Mouse (Mus musculus) forebrain, embryonic 16.5 days (tissue): Measurements from ENCODE around the gene Rhot2. TPM values are rescaled to one million over a fixed set of nuclear protein-coding genes. Genes with fewer than 3 reads are reported as not detected.
"Not testable (repeated sequence)": the region's sequence is repeated elsewhere in the genome, so short reads cannot be mapped to it uniquely, and the experiment has no call there.

Source experiments
- ATAC-seq: fragments of 200-750 bp; cut with Nextera tagmentation; 2 replicates; pipeline ENCODE4 v1.8.0; 2017; ENCODE audit warnings: mild to moderate bottlenecking, moderate library complexity
- H3K27ac ChIP-seq: fragments of 300-500 bp; sonication (generic); 2 replicates; pipeline ENCODE4 v1.5.1; 2014; ENCODE audit warnings: low read length, control low read depth
- H3K27me3 ChIP-seq: fragments of 300-500 bp; sonication (generic); replicated peaks from 2 replicates; pipeline ENCODE4 v1.6.1; 2014; ENCODE audit warnings: low read length; ENCODE audit not compliant: control insufficient read depth, insufficient read depth
- H3K36me3 ChIP-seq: fragments of 300-500 bp; sonication (generic); 2 replicates; pipeline ENCODE4 v1.6.1; 2014; ENCODE audit not compliant: control insufficient read depth, insufficient read depth
- H3K4me1 ChIP-seq: fragments of 300-500 bp; sonication (generic); replicated peaks from 2 replicates; pipeline ENCODE4 v1.6.1; 2014; ENCODE audit warnings: low read length; ENCODE audit not compliant: control insufficient read depth, insufficient read depth
- H3K4me2 ChIP-seq: fragments of 300-500 bp; sonication (generic); 2 replicates; pipeline ENCODE4 v1.6.1; 2014; ENCODE audit warnings: mild to moderate bottlenecking, low read length, control low read depth
- H3K4me3 ChIP-seq: fragments of 300-500 bp; sonication (generic); replicated peaks from 2 replicates; pipeline ENCODE4 v1.5.1; 2014; ENCODE audit warnings: mild to moderate bottlenecking, low read length, control low read depth
- H3K9ac ChIP-seq: fragments of 300-500 bp; sonication (generic); replicated peaks from 2 replicates; pipeline ENCODE4 v1.6.1; 2014; ENCODE audit warnings: low read depth, low read length, control low read depth
- H3K9me3 ChIP-seq: fragments of 300-500 bp; sonication (generic); 2 replicates; pipeline ENCODE4 v1.6.1; 2016; ENCODE audit warnings: low read length; ENCODE audit not compliant: control insufficient read depth
- WGBS: fragments of 180-500 bp; shearing (Covaris S2); extraction: QIAGEN DNeasy Blood & Tissue Kit; methylation state at CpG from one replicate; pipeline ENCODE4 v1.1.7; 2014; 5-methylcytosine and 5-hydroxymethylcytosine counted together
- polyA plus RNA-seq: library from polyadenylated mRNA; unstranded; fragments of >200 nt; fragmentation: Nextera tagmentation; extraction: Ambion mirVana; gene quantifications from 2 replicates; pipeline ENCODE4 v1.2.1, GENCODE M21; 2015

The Rhot2 gene
- polyA plus RNA-seq, 1 experiment from 2014 or later = 20.3 TPM

- H3K4me2 ChIP-seq = peak overlapping the region; percentile 90
- no peak overlapping the region; the same call in 1 of the 2 replicates for H3K27ac ChIP-seq
- H3K4me3 ChIP-seq = peak overlapping the region; percentile 71
- no peaks in the 10 kb centered on the region for H3K27me3 ChIP-seq
- H3K4me1 ChIP-seq = peaks cover 22% of the 10 kb centered on the region
- H3K36me3 ChIP-seq = no peaks in the 10 kb centered on the region
- WGBS = 62% methylated on average over 10 of the region's 10 CpGs
- no peaks in the 10 kb centered on the region for H3K9me3 ChIP-seq
- no peak for ATAC-seq
- peak overlapping the region; percentile 81 for H3K9ac ChIP-seq
These were observed 31.8 kb upstream of the Rhot2 start for GRCm38 (mm10) chr17:25876347-25876915.

DNA sequence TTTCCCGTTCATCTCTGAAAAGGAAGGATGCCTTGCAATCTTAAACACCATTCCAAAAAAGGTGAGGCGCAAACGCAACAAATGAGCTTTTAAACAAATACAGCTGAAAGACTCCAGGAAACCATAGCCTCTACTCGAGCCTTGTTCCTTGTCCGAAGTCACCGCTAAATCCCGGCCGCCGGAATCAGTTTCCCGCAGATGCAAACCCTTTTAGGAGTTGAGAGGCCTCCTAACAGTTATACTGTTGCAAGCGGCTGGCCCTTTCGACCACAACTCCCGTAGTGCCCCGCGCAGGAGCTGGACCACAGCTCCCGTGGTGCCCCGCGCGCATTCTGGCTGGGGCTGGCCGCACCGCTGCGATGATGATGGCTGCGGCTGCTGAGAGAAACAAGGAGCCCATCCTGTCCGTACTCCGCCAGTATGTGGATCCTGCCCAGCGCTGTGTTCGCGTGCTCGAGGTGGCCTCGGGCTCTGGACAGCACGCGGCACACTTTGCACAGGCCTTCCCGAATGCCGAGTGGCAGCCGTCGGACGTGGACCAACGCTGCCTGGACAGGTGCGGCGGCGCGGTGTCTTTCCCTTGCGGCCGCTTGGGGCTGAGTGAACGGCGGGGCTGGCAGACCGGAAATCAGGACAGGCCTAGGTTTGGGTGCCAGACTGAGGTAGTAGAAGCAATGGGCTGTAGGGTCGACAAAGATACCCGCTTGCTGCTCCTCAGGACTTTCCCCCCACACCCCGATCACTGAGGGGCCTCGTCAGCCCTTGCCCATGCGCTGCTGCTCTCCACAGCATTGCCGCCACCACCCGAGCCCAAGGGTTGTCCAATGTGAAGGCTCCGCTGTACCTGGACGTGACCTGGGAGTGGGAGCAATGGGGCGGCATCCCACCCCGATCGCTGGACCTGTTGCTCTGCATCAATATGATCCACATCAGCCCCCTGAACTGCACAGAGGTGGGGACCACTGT, 30.8 kb upstream of the Rhot2 start:
- no peaks in the 10 kb centered on the region for H3K27me3 ChIP-seq
- peak overlapping the region; percentile 71 for H3K4me3 ChIP-seq
- 1% methylated on average over 59 of the region's 59 CpGs for WGBS
- peak overlapping the region; percentile 90 for H3K4me2 ChIP-seq
- H3K9ac ChIP-seq = peak overlapping the region; percentile 81
- no peaks in the 10 kb centered on the region for H3K36me3 ChIP-seq
- H3K27ac ChIP-seq = peak overlapping the region; percentile 89
- H3K4me1 ChIP-seq = peaks cover 22% of the 10 kb centered on the region
- H3K9me3 ChIP-seq = no peaks in the 10 kb centered on the region
- peak; percentile 95 for ATAC-seq

DNA sequence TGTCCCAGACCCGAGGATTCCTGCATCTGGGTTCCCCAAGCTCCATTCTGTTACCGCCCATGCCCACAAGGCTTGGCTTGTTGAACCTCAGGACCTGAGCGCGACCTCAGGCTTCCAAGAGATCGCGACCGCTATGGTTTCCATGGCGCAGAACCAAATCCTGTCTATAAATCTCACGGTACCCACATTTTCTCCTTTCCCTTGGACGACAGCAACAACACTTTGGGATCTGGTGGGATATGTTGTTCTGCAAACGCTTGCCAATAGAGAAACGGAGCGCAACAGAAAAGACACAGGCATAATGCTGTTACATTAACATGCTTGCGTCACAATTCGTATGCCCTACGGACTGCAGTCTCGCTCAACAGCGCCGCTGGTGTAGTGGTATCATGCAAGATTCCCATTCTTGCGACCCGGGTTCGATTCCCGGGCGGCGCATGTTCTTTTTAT, 30.1 kb upstream of the Rhot2 start, which contains the start of gene Mettl26:
Gene Mettl26, plus strand, starts transcription at position 354 of the 450 bp plus-strand sequence.
- H3K36me3 ChIP-seq = no peaks in the 10 kb centered on the region
- under 1% methylated on average over 25 of the region's 25 CpGs for WGBS
- peak; percentile 84 for ATAC-seq
- H3K27me3 ChIP-seq = no peaks in the 10 kb centered on the region
- H3K4me3 ChIP-seq = peak within 1 kb of the TSS; percentile 71
- H3K9ac ChIP-seq = peak within 1 kb of the TSS; percentile 81
- peak within 1 kb of the TSS; percentile 89 for H3K27ac ChIP-seq
- H3K9me3 ChIP-seq = no peaks in the 10 kb centered on the region
- H3K4me2 ChIP-seq = peak within 1 kb of the TSS; percentile 90
- H3K4me1 ChIP-seq = peaks cover 22% of the 10 kb centered on the region

GRCm38 (mm10) chr17:25874148-25874720, 29.6 kb upstream of the Rhot2 start:
- peak overlapping the region; percentile 89 for H3K27ac ChIP-seq
- peak overlapping the region; percentile 73 for H3K9ac ChIP-seq
- H3K27me3 ChIP-seq = no peaks in the 10 kb centered on the region
- ATAC-seq = no peak
- H3K9me3 ChIP-seq = no peaks in the 10 kb centered on the region
- peak overlapping the region; percentile 90 for H3K4me2 ChIP-seq
- no peaks in the 10 kb centered on the region for H3K36me3 ChIP-seq
- peaks cover 22% of the 10 kb centered on the region for H3K4me1 ChIP-seq
- 5% methylated on average over 14 of the region's 14 CpGs for WGBS
- peak overlapping the region; percentile 71 for H3K4me3 ChIP-seq

DNA sequence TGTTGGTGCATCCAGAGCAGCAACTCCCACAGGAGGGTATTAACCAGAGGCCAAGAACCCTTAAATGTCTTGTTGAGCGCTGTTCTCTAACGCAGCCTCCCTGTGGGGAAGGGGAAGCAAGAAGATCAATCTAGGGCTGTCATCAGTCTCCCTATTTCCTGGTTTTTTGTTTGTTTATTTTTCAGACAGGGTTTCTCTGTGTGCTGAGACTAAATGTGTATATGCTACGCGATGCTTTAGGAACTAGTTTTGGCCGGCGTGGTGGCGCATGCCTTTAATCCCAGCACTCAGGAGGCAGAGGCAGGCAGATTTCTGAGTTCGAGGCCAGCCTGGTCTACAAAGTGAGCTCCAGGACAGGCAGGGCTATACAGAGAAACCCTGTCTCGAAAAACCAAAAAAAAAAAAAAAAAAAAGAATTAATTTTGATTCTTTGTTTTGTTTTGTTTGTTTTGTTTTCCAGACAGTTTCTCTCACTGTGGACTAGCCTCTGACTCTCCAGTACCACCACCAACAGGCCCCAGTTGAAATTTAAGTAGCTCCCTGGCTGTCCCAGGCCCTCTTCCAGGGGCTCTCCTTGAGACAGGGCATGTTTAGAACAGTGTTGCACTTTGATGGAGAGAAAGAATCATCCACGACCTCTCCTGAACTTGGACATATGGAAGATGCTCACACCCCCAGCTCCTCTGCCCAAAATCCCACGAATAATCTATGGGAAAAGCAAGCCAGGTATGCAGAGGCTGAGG, 28.9 kb upstream of the Rhot2 start:
- peak overlapping the region; percentile 71 for H3K4me3 ChIP-seq
- no peaks in the 10 kb centered on the region for H3K27me3 ChIP-seq
- no peaks in the 10 kb centered on the region for H3K36me3 ChIP-seq
- H3K4me1 ChIP-seq = peaks cover 24% of the 10 kb centered on the region
- peak overlapping the region; percentile 73 for H3K9ac ChIP-seq
- 87% methylated on average over 11 of the region's 11 CpGs for WGBS
- ATAC-seq = no peak
- peak overlapping the region; percentile 90 for H3K4me2 ChIP-seq
- no peaks in the 10 kb centered on the region for H3K9me3 ChIP-seq
- H3K27ac ChIP-seq = peak overlapping the region; percentile 89; the same call in 1 of the 2 replicates

GRCm38 (mm10) chr17:25872676-25873075, 28.0 kb upstream of the Rhot2 start:
- H3K9me3 ChIP-seq = no peaks in the 10 kb centered on the region
- peaks cover 29% of the 10 kb centered on the region for H3K4me1 ChIP-seq
- no peak overlapping the region for H3K4me2 ChIP-seq
- WGBS = 80% methylated on average over 3 of the region's 3 CpGs
- H3K4me3 ChIP-seq = no peak overlapping the region
- no peak overlapping the region for H3K9ac ChIP-seq
- no peaks in the 10 kb centered on the region for H3K36me3 ChIP-seq
- no peak overlapping the region for H3K27ac ChIP-seq
- no peak for ATAC-seq
- no peaks in the 10 kb centered on the region for H3K27me3 ChIP-seq

GRCm38 (mm10) chr17:25871566-25871965, 26.9 kb upstream of the Rhot2 start:
- H3K4me3 ChIP-seq, ATAC-seq, H3K27me3 ChIP-seq, H3K9me3 ChIP-seq, H3K27ac ChIP-seq, H3K9ac ChIP-seq, H3K36me3 ChIP-seq, H3K4me2 ChIP-seq: not testable (repeated sequence)
- peaks cover 26% of the 10 kb centered on the region for H3K4me1 ChIP-seq

- no peak for ATAC-seq
- H3K4me3 ChIP-seq = no peak overlapping the region
- H3K9me3 ChIP-seq = no peaks in the 10 kb centered on the region
- H3K36me3 ChIP-seq = no peaks in the 10 kb centered on the region
- no peak overlapping the region for H3K9ac ChIP-seq
- H3K4me1 ChIP-seq = peaks cover 18% of the 10 kb centered on the region
- no peak overlapping the region for H3K4me2 ChIP-seq
- H3K27ac ChIP-seq = no peak overlapping the region
- WGBS = 89% methylated on average over 2 of the region's 2 CpGs
- no peaks in the 10 kb centered on the region for H3K27me3 ChIP-seq
These were observed 25.3 kb upstream of the Rhot2 start for GRCm38 (mm10) chr17:25869954-25870353.
